Mouse (Mus musculus): ENCODE data around the gene Mtcp1. TPM values are rescaled to one million over a fixed set of nuclear protein-coding genes. Genes with fewer than 3 reads are reported as not detected.

Gene Mtcp1
- polyA plus RNA-seq (2012; rRNA removed) = 7.6 and 9.1 TPM in 2 replicates

GRCm38 (mm10) chrX:75415936-75416785, at the start of gene Mtcp1, which contains the start of the genes Cmc4 and Brcc3:
Gene Mtcp1, minus strand, starts transcription at chrX:75416588.
Gene Cmc4, minus strand, starts transcription at chrX:75416584.
Gene Brcc3, plus strand, starts transcription at chrX:75416628.

DNA sequence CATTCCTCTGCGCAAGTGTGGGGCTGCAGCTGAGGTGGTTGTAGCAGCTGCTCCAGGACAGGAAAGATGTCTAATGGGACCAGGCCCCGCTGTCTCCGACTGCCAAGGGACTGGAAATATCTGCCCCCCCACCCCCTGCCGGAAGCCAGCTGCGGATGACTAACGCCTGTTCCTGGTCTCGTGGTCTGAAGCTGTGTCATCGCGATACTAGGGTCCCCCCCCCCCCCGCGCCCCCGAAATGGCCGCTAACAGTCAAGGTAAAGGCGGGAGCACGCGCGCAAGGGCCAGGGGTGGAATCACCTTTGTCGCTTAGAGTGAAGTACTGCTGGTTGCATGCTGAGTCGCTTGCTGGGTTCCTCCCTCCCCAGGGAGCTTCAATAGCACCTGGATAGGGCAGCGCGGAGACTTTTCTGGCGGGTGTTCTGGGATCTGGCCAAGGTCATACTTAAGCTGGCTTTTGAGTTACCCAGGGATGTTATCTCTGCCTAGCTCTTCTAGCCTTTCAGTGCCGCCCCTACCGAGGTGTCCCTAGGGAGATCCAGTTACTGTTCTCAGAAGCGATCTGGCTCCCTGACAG, 34.1 kb downstream of the Mtcp1 start, which contains the start of the genes Fundc2 and F8:
Gene Fundc2, plus strand, starts transcription at position 205 of the 577 bp plus-strand sequence.
Gene F8, minus strand, starts transcription at position 421 of the 577 bp plus-strand sequence.

Other genes with a start within 250 kb of the Mtcp1 start
- gene Fundc2, start 34.2 kb downstream of the Mtcp1 start, polyA plus RNA-seq (2012; rRNA removed) = 7.4 and 8.3 TPM in 2 replicates
- 1.2 and 1.4 TPM in 2 replicates for gene F8, start 34.0 kb downstream of the Mtcp1 start, polyA plus RNA-seq (2012; rRNA removed)
- 13.4 TPM in 2 replicates for gene Cmc4, start within 50 bp of the Mtcp1 start, polyA plus RNA-seq (2012; rRNA removed)
- gene Brcc3, start within 50 bp of the Mtcp1 start, polyA plus RNA-seq (2012; rRNA removed) = 10.3 and 11.6 TPM in 2 replicates
- 19.3 and 19.5 TPM in 2 replicates for gene Vbp1, start 97.7 kb upstream of the Mtcp1 start, polyA plus RNA-seq (2012; rRNA removed)
- gene Rab39b, start 161.6 kb upstream of the Mtcp1 start, polyA plus RNA-seq (2012; rRNA removed) = 0.01 TPM in 1 of 2 replicates, not detected in the other